Mouse (Mus musculus) inflammation-experienced regulatory T-cells, adult 6 months (primary cell): ENCODE measurements at regions not wholly inside any gene's neighbourhood (a gene's known extent, or its start where the extent isn't known, plus 50 kb on each side); places are given as distances from the start of the nearest gene placed in this dataset.

Experiments
- ATAC-seq: one replicate; pipeline ENCODE4 v1.8.0; 2017

GRCm38 (mm10) chr6:141034824-141035223 lies 214.2 kb upstream of the Pde3a start:
- no peak for ATAC-seq

- ATAC-seq: no peak
These were observed 207.7 kb upstream of the Pde3a start for GRCm38 (mm10) chr6:141041358-141041757.

- no peak for ATAC-seq
These were observed 207.1 kb upstream of the Pde3a start for GRCm38 (mm10) chr6:141041781-141042625.

DNA sequence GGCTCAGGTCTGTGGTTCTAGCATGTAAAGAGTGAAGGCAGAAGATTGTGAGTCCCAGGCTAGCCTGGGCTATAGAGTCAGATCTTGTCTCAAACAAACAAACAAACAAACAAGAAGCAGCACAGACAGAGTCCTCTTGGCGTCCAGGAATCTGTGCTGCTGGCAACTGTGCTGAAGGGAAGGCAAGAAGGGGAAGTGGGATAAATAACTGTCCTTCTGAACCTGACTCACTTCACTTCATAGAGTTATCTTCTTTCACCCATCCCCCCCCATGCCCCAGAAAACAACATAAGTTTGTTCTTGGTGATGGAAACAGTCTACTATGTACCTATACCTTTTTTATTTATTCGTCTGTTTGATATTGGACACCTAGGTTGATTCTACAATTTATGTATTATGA lies 200.8 kb upstream of the Pde3a start:
- no peak for ATAC-seq

- ATAC-seq: no peak
These were observed 198.9 kb upstream of the Pde3a start for GRCm38 (mm10) chr6:141050038-141050684.

DNA sequence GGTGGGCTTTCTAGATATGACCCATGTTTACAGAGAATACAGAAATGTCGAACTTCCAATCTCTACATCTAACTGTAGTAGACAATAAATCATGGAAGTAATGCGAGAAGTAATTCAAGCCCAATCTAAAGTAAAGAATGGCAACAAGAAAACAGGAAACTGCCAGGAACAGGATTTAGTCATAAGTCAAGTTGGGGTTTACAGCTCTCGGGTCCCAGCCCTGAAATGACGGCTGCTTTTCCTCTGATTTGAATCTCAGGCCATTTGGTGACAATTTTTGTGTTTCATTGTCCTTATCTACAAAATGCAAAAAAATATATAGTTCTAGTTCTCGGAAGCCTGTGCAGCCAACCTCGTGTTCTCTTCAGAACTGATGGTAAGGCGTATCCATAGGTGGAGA lies 195.0 kb upstream of the Pde3a start:
- no peak for ATAC-seq

GRCm38 (mm10) chr6:141059250-141059916 lies 189.7 kb upstream of the Pde3a start:
- no peak for ATAC-seq

GRCm38 (mm10) chr6:141065724-141066123 lies 183.3 kb upstream of the Pde3a start:
- ATAC-seq: no peak

- ATAC-seq: no peak
These were observed 180.1 kb upstream of the Pde3a start for GRCm38 (mm10) chr6:141068861-141069467.

GRCm38 (mm10) chr6:141069896-141070295 lies 179.2 kb upstream of the Pde3a start:
- ATAC-seq: no peak

DNA sequence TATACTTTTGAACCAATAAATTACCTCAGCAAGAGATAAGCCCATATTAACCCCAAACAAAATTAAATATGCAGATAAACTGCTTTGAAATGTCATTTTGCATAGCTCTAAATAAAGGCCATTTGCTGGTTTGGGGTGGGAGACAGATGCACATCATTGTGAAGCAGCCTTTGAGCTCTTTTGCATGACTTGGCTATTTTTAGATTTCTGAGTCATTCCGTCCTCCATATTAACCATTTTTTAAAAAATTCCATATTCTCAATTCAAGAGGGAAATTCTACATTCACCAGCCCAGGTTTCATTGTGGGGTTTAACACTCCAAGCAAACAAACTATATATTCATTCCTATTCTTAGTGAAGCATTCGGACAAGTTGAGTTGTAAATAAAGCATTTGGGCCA lies 177.6 kb upstream of the Pde3a start:
- no peak for ATAC-seq

DNA sequence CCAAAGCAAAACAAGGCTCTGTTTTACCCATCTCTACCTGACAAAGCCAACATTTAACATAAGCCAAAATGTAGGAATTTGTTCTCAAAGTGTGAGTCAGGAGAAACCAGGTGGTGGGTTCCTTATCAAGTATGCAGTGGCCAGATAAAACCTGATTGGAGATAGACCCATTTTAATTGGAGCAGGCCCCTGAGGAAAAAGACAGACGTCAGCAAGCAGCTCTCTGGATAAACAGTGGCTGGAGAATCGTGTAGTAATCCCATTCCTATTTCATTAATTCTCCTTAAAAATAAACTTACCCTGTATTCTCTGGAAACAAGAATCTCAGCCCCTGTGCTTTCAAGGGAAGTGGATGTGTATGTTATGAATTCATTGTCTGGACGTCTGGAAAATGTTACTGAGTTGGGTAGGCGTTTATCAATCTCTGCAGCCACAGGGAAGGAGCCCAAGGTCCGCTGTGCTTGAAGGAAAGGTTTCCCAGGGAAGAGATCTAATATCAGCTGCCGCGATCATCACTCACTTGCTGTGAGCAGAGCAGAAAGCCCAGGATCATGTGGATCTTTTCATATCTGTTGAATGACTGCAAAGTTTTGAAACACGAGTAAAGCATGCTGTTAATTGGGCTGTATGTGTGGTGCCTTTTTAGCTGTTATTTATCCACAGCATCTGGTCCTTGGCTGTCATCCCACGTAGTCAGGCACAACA lies 157.8 kb upstream of the Pde3a start:
- no peak for ATAC-seq

- no peak for ATAC-seq
These were observed 157.3 kb upstream of the Pde3a start for GRCm38 (mm10) chr6:141091781-141092140.

DNA sequence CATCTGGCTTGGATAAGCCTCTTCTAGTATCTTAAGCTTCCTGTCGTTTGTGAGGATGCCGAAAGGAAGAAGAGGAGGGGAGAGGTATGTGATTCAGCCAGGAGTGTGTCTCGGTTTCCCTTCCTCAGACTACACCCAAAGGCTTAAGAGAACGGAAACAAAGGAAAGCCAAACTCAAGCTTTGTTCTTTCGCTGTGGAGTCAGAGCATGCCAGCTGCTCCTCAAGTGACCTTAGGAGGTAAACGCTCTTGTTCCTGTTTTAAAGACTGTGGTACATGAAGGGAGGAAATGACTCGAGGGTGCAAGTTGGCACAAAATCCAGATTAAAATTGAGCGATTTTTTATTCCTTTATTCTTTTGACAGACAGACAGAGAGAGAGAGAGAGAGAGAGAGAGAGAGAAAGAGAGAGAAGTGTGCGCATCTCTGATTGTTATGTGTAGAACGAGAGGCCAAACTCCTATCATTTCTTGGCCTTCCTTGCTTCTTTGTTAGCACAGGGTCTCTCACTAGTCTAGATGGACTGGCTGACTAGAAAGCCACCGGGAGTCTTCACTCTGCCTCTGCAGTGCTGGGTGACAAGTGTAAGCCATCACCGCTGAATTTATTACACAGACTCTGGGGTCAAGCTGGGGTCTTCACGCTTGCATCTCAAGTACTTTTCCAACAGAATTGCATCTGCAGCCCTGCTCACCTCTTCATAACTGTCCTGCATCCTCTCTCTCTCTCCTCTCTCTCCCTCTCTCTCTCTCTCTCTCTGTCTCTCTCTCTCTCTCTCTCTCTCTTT lies 151.5 kb upstream of the Pde3a start:
- ATAC-seq: no peak

DNA sequence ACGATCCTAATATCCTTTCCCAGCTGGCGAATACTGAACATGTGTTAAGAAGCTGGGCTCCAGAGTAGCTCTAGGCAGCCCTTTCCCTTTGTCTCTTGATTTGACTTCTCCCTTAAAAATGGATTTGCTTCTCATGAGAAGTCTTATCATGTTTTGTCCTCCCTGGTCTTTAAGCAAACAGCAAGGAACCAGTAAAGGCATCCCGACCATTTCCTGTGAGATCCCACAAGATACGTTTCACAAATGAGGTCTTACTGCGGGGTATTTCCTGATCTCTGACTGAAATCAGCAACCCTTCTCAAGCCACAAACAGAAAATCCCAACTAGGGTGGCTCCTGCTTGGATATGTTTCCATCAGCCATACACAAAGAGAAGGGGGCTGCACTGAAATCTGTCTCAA lies 130.8 kb upstream of the Pde3a start:
- ATAC-seq: no peak

- no peak for ATAC-seq
These were observed 122.3 kb upstream of the Pde3a start for GRCm38 (mm10) chr6:141126614-141127396.

- no peak for ATAC-seq
These were observed 119.5 kb upstream of the Pde3a start for GRCm38 (mm10) chr6:141129596-141129995.

DNA sequence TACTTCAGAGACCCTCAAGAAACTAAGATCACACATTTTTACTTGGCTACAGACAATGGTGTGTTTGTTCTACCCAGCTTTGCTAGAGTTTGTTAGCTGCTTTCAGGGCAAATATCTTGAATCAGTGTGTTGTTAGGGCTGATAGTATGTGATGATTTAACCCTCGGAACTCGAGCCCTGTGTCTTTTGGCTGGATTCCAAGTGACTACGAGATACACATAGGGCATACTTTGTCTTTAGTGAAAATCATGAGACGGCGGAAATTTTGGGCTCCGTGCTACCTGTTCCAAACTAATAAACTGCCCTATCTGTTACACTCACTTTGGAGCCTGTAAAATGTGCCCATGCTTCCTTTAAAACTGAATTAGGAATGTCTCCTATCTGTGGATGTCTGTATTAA lies 114.9 kb upstream of the Pde3a start:
- no peak for ATAC-seq

DNA sequence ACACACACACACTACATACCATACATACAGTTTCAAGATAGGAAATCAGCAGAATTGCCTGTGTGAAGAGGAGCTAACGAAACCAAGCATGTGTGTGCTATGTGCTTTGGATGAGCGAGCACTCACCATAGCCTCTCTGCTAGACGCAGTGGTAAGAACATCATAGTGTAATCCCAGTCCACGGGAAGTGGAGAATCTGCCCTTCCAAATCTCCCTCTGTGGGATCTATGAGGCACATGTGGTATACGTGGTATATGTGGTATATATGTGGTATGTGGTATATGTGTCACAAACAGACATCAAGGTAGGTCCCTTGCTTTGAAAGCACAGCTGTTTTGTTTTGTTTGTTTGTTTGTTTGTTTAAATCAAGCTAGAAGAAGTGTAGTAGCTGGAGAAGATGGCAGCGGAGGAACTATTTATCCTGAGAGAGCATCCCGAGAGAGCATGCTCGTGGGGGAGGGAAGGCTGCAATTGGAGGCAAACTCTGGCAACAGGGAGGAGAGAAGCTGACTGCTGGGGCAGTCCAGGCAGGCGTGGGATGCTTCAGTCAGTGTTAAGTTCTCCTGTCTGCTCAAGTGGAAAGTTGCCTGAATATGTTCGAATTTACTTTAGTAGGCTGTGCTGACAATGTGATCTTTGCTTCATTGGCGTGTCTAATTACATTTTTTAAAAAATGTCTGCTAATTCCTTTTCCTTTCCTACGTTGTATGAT lies 112.2 kb upstream of the Pde3a start:
- ATAC-seq: no peak

DNA sequence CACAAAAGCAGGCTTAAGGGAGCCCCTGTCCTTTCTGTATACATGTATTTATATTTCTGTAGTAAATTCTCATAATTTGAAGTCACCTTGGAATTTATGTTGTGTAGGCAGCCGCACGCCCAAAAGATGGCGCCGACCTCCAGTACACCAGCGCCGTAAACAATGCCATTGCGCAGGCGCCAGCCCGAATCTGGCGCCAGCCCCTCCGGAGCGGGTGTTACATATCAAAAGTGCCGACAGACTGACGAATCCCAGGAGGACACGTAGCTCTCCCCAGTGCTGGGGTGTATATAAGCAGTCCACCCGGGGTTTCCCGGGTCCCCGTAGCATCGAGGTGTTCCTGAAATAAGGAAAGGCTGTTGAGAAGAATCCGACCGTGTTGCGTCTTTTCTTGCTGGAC lies 108.1 kb upstream of the Pde3a start:
- ATAC-seq: no peak
